7 mouse cellular contexts compared by ENCODE assay signal in genomic region chr8:110921492-110922230, GRCm38 (mm10). TPM values are rescaled to one million over a fixed set of nuclear protein-coding genes. Genes with fewer than 3 reads are reported as not detected.
DNase-seq lines count a peak whose midpoint lies in the region; ATAC-seq and TF ChIP-seq lines count a peak whose summit lies in the region.

No protein-coding gene starts in this region.

- peak overlapping the region; percentile 77 to 90 for H3K4me3 ChIP-seq in MEL (ENCODE audit: control insufficient read depth in 1 of 2, insufficient read depth in 1 of 2, low read depth in 2 of 2, low read length in 2 of 2)
- H3K4me3 ChIP-seq in forebrain, embryonic 15.5 days: peak overlapping the region; percentile 90; the same call in 1 of the 2 replicates
- H3K4me3 ChIP-seq in hindbrain, embryonic 15.5 days: peak overlapping the region; percentile 91
- H3K4me3 ChIP-seq in liver, embryonic 13.5 days (replicated peaks): peak overlapping the region; percentile 93
- peak overlapping the region; percentile 19; the same call in 1 of the 2 replicates for H3K4me3 ChIP-seq in olfactory bulb, adult 2 months (ENCODE audit: insufficient read depth, low read depth, low read length)

- ATAC-seq in forebrain, embryonic 15.5 days (replicated peaks): no peak
- ATAC-seq in hindbrain, embryonic 15.5 days (ENCODE audit: low FRiP score, low read depth): no peak
- peak; percentile 82 for ATAC-seq in liver, embryonic 13.5 days (ENCODE audit: low read depth)

- 52% methylated on average over 7 of the region's 7 CpGs for WGBS in forebrain, embryonic 15.5 days
- 39% methylated on average over 7 of the region's 7 CpGs for WGBS in hindbrain, embryonic 15.5 days
- 24% methylated on average over 7 of the region's 7 CpGs for whole genome bisulfite sequencing in liver, embryonic 13.5 days (ENCODE audit: insufficient replicate concordance)
- 48% methylated on average over 7 of the region's 7 CpGs for WGBS in olfactory bulb, adult 2 months

- no peaks in the 10 kb centered on the region for H3K9me3 ChIP-seq in MEL (replicated peaks; ENCODE audit: insufficient read depth, low read length)
- no peaks in the 10 kb centered on the region for H3K9me3 ChIP-seq in forebrain, embryonic 15.5 days
- H3K9me3 ChIP-seq in hindbrain, embryonic 15.5 days: no peaks in the 10 kb centered on the region
- H3K9me3 ChIP-seq in liver, embryonic 13.5 days (replicated peaks): no peaks in the 10 kb centered on the region

- H3K27ac ChIP-seq in MEL (ENCODE audit: control insufficient read depth, low read depth, low read length): peak overlapping the region; percentile 61
- no peak overlapping the region for H3K27ac ChIP-seq in forebrain, embryonic 15.5 days (replicated peaks)
- no peak overlapping the region for H3K27ac ChIP-seq in hindbrain, embryonic 15.5 days (replicated peaks)
- peak overlapping the region; percentile 95 for H3K27ac ChIP-seq in liver, embryonic 13.5 days
- H3K27ac ChIP-seq in olfactory bulb, adult 2 months (ENCODE audit: insufficient read depth, low read depth, low read length): no peak overlapping the region

- TF ChIP-seq POLR2A in MEL (IDR thresholded peaks at IDR 0.05; ENCODE audit: control insufficient read depth in 1 of 2, insufficient read depth in 1 of 2, low read depth in 1 of 2, low read length in 2 of 2, poor library complexity in 1 of 2): no peak
- no peak for TF ChIP-seq POLR2A in olfactory bulb, adult 2 months (IDR thresholded peaks at IDR 0.05; ENCODE audit: insufficient read depth, low read depth, low read length)

- H3K9ac ChIP-seq in MEL (ENCODE audit: control insufficient read depth, low read depth, low read length, poor library complexity, severe bottlenecking): peak overlapping the region; percentile 92
- 0 out of 2 replicates have a peak overlapping the region, but pooled peaks have one; percentile 92 for H3K9ac ChIP-seq in forebrain, embryonic 15.5 days (replicated peaks)
- H3K9ac ChIP-seq in hindbrain, embryonic 15.5 days: peak overlapping the region; percentile 90; the same call in 1 of the 2 replicates
- peak overlapping the region; percentile 97 for H3K9ac ChIP-seq in liver, embryonic 13.5 days

- H3K36me3 ChIP-seq in MEL (ENCODE audit: control insufficient read depth in 1 of 2, insufficient read depth in 2 of 2, low read length in 2 of 2): peaks cover 0 to 24% of the 10 kb centered on the region in 2 experiments; a peak in 2 of 4 replicates
- H3K36me3 ChIP-seq in forebrain, embryonic 15.5 days: no peaks in the 10 kb centered on the region
- no peaks in the 10 kb centered on the region for H3K36me3 ChIP-seq in hindbrain, embryonic 15.5 days
- peaks cover 23% of the 10 kb centered on the region for H3K36me3 ChIP-seq in liver, embryonic 13.5 days

- H3K4me1 ChIP-seq in MEL (ENCODE audit: control insufficient read depth in 1 of 2, insufficient read depth in 2 of 2, low read length in 2 of 2): peaks cover 9 to 26% of the 10 kb centered on the region in 2 experiments
- peaks cover 28% of the 10 kb centered on the region for H3K4me1 ChIP-seq in forebrain, embryonic 15.5 days
- peaks cover 26% of the 10 kb centered on the region for H3K4me1 ChIP-seq in hindbrain, embryonic 15.5 days (replicated peaks)
- H3K4me1 ChIP-seq in liver, embryonic 13.5 days (replicated peaks): peaks cover 85% of the 10 kb centered on the region
- peaks cover 21% of the 10 kb centered on the region for H3K4me1 ChIP-seq in olfactory bulb, adult 2 months (ENCODE audit: control insufficient read depth, insufficient read depth, low read length)

- no peak for TF ChIP-seq RAD21 in MEL (IDR thresholded peaks at IDR 0.05; ENCODE audit: low read depth, low read length)

- peak; percentile 78 to 90 for TF ChIP-seq EP300 in MEL (IDR thresholded peaks at IDR 0.05; ENCODE audit: low read depth in 1 of 2, low read length in 2 of 2)

- no peaks in the 10 kb centered on the region for H3K27me3 ChIP-seq in MEL (ENCODE audit: control insufficient read depth in 1 of 2, insufficient read depth in 2 of 2, low read length in 2 of 2)
- H3K27me3 ChIP-seq in forebrain, embryonic 15.5 days: no peaks in the 10 kb centered on the region
- H3K27me3 ChIP-seq in hindbrain, embryonic 15.5 days: no peaks in the 10 kb centered on the region
- H3K27me3 ChIP-seq in liver, embryonic 13.5 days: no peaks in the 10 kb centered on the region

- H3K4me2 ChIP-seq in forebrain, embryonic 15.5 days (replicated peaks): peak overlapping the region; percentile 85
- peak overlapping the region; percentile 83 for H3K4me2 ChIP-seq in hindbrain, embryonic 15.5 days
- peak overlapping the region; percentile 78 for H3K4me2 ChIP-seq in liver, embryonic 13.5 days

- peaks cover 15% of the 10 kb centered on the region for H3K79me2 ChIP-seq in MEL (ENCODE audit: control insufficient read depth, insufficient read depth, low read length, poor library complexity)

- peak; percentile 86 for DNase-seq in MEL (ENCODE audit: low read depth, low spot score)
- peak; percentile 20 for DNase-seq in adrenal gland, postnatal 25 days
- DNase-seq in liver, embryonic 13.5 days: peak; percentile 87
- DNase-seq in thymus, postnatal 25 days: no peak

- no peak; a peak in 1 of 6 replicates for TF ChIP-seq CTCF in MEL (IDR thresholded peaks at IDR 0.05 in 2 of 3, conservative IDR thresholded peaks at IDR 0.05 in 1 of 3; ENCODE audit: control insufficient read depth in 1 of 3, insufficient read depth in 1 of 3, low read depth in 2 of 3, low read length in 3 of 3, poor library complexity in 1 of 3, severe bottlenecking in 1 of 3)
- TF ChIP-seq CTCF in olfactory bulb, adult 2 months (IDR thresholded peaks at IDR 0.05; ENCODE audit: insufficient read depth, low read depth, low read length): no peak

TF ChIP-seq in MEL, 35 proteins besides CTCF, POLR2A, EP300 and RAD21 (continues in another document):
- TF ChIP-seq UBTF (IDR thresholded peaks at IDR 0.05; ENCODE audit: borderline replicate concordance, insufficient read depth, low read depth, low read length): no peak
- no peak for TF ChIP-seq NELFE (IDR thresholded peaks at IDR 0.05; ENCODE audit: low read depth, low read length)
- TF ChIP-seq MXI1 (IDR thresholded peaks at IDR 0.05; ENCODE audit: low read depth, low read length): peak; percentile 58; the same call in 1 of the 2 replicates
- no peak for TF ChIP-seq ELF1 (IDR thresholded peaks at IDR 0.05; ENCODE audit: low read depth, low read length)
- peak; percentile 74; the same call in 1 of the 2 replicates for TF ChIP-seq MAZ (IDR thresholded peaks at IDR 0.05; ENCODE audit: low read depth, low read length)
- TF ChIP-seq ETS1 (IDR thresholded peaks at IDR 0.05; ENCODE audit: low read depth, low read length): peak; percentile 85
- TF ChIP-seq TCF12 (IDR thresholded peaks at IDR 0.05; ENCODE audit: low read depth, low read length): peak; percentile 94
- TF ChIP-seq ZNF384 (IDR thresholded peaks at IDR 0.05; ENCODE audit: low read depth, low read length): no peak; the same call in 1 of the 2 replicates
- 0 out of 2 replicates have a peak, but pooled peaks have one; percentile 5 for TF ChIP-seq SMC3 (IDR thresholded peaks at IDR 0.05; ENCODE audit: low read depth, low read length)
- TF ChIP-seq ZKSCAN1 (IDR thresholded peaks at IDR 0.05; ENCODE audit: low read depth, low read length): peak; percentile 31; the same call in 1 of the 2 replicates
- no peak for TF ChIP-seq NRF1 (IDR thresholded peaks at IDR 0.05; ENCODE audit: insufficient read depth, low read depth, low read length, poor library complexity, severe bottlenecking)
- TF ChIP-seq TBP (IDR thresholded peaks at IDR 0.05; ENCODE audit: low read depth, low read length): no peak
- peak; percentile 61 for TF ChIP-seq HCFC1 (IDR thresholded peaks at IDR 0.05; ENCODE audit: low read depth, low read length)
- peak; percentile 65 for TF ChIP-seq RCOR1 (IDR thresholded peaks at IDR 0.05; ENCODE audit: low read depth, low read length)
- TF ChIP-seq MAX (IDR thresholded peaks at IDR 0.05; ENCODE audit: low read length): peak; percentile 73
- TF ChIP-seq ZMIZ1 (IDR thresholded peaks at IDR 0.05; ENCODE audit: low read depth, low read length): no peak
- TF ChIP-seq SIN3A (IDR thresholded peaks at IDR 0.05; ENCODE audit: low read length): peak; percentile 88
- peak; percentile 86 for TF ChIP-seq GATA1 (IDR thresholded peaks at IDR 0.05; ENCODE audit: low read depth, low read length)
- TF ChIP-seq MAFK (IDR thresholded peaks at IDR 0.05; ENCODE audit: borderline replicate concordance, low read depth, low read length): no peak
- TF ChIP-seq CHD2 (IDR thresholded peaks at IDR 0.05; ENCODE audit: low read length): no peak
- TF ChIP-seq MYB (IDR thresholded peaks at IDR 0.05; ENCODE audit: low read depth, low read length): no peak
- peak; percentile 54; the same call in 1 of the 2 replicates for TF ChIP-seq MYC (IDR thresholded peaks at IDR 0.05; ENCODE audit: low read depth, low read length)
- peak; percentile 66; the same call in 1 of the 2 replicates for TF ChIP-seq BHLHE40 (IDR thresholded peaks at IDR 0.05; ENCODE audit: borderline replicate concordance, low read depth, low read length)

RNA-seq across cellular contexts. Expression of gene St3gal2, which starts 1.9 kb away (rescaled TPM):
- total RNA-seq in MEL (2012; rRNA removed): 4.0 and 5.2 TPM in 2 replicates
- polyA plus RNA-seq in MEL (2012; ENCODE audit: insufficient read depth in 1 of 2, insufficient read length in 2 of 2, low read depth in 1 of 2, low replicate concordance in 2 of 2, missing spikeins in 1 of 2): 10 to 100 TPM in 1 of 2 experiments, not detected in 1; 18.0 TPM
- 18.3 and 20.4 TPM in 2 replicates for total RNA-seq in adrenal gland, postnatal 25 days (2021)
- 24.5 and 25.8 TPM in 2 replicates for polyA plus RNA-seq in forebrain, embryonic 15.5 days (2015; fragmentation: Nextera tagmentation; extraction: Ambion mirVana)
- polyA plus RNA-seq in hindbrain, embryonic 15.5 days (2015; fragmentation: Nextera tagmentation; extraction: Ambion mirVana): 26.8 and 30.3 TPM in 2 replicates
- 21.0 and 25.2 TPM in 2 replicates for polyA plus RNA-seq in liver, embryonic 13.5 days (2015; fragmentation: Nextera tagmentation; extraction: Ambion mirVana)
- polyA plus RNA-seq in olfactory bulb, adult 2 months (2012; ENCODE audit: insufficient read depth, insufficient read length, low replicate concordance, missing spikeins): not detected in 2 replicates

RNA-seq across cellular contexts. Expression of gene Fuk, which starts 19.4 kb away (rescaled TPM):
- 8.3 and 9.1 TPM in 2 replicates for total RNA-seq in MEL (2012; rRNA removed)
- polyA plus RNA-seq in MEL (2012; ENCODE audit: insufficient read depth in 1 of 2, insufficient read length in 2 of 2, low read depth in 1 of 2, low replicate concordance in 2 of 2, missing spikeins in 1 of 2): 10 to 100 TPM in 1 of 2 experiments, not detected in 1; 10.6 TPM
- 10.5 and 12.0 TPM in 2 replicates for total RNA-seq in adrenal gland, postnatal 25 days (2021)
- 8.5 and 8.7 TPM in 2 replicates for polyA plus RNA-seq in forebrain, embryonic 15.5 days (2015; fragmentation: Nextera tagmentation; extraction: Ambion mirVana)
- polyA plus RNA-seq in hindbrain, embryonic 15.5 days (2015; fragmentation: Nextera tagmentation; extraction: Ambion mirVana): 7.1 and 8.6 TPM in 2 replicates
- 2.8 and 3.0 TPM in 2 replicates for polyA plus RNA-seq in liver, embryonic 13.5 days (2015; fragmentation: Nextera tagmentation; extraction: Ambion mirVana)
- polyA plus RNA-seq in olfactory bulb, adult 2 months (2012; ENCODE audit: insufficient read depth, insufficient read length, low replicate concordance, missing spikeins): not detected in 2 replicates

Comparison
In these comparisons a context has a peak if more than half of its experiments do, and no peak if none do; other contexts are left out.
1. H3K27ac ChIP-seq: peak in MEL (single experiment) and liver, embryonic 13.5 days (single experiment); none in forebrain, embryonic 15.5 days (single experiment), hindbrain, embryonic 15.5 days (single experiment) and olfactory bulb, adult 2 months (single experiment).
2. H3K4me3 ChIP-seq: peak in every context shown above with its lines; median percentile 93 in liver, embryonic 13.5 days; 91 in hindbrain, embryonic 15.5 days; 90 in forebrain, embryonic 15.5 days; 84 in MEL; 19 in olfactory bulb, adult 2 months.
3. Peak in every context shown above with its lines, with median percentiles within 50 percentile points of each other: H3K9ac ChIP-seq and H3K4me2 ChIP-seq.